Mouse (Mus musculus) hematopoietic stem cell, adult 5-6 weeks (primary cell): ENCODE results near the gene Slc23a3. TPM values are rescaled to one million over a fixed set of nuclear protein-coding genes. Genes with fewer than 3 reads are reported as not detected.

Experiments
- ATAC-seq, 2 experiments: fragments of 125-278 bp in 1 of 2; replicated peaks in 1 of 2; 2 replicates each; pipeline ENCODE4 v1.8.0; 2016 to 2017; ENCODE audit warnings: inconsistent platforms in 2 of 2, mild to moderate bottlenecking in 2 of 2, moderate number of reproducible peaks in 2 of 2, low read depth in 1 of 2, moderate TSS enrichment in 1 of 2; ENCODE audit not compliant: low FRiP score in 2 of 2, poor library complexity in 2 of 2, severe bottlenecking in 2 of 2, insufficient read depth in 1 of 2, low TSS enrichment in 1 of 2
- total RNA-seq: library from RNA; stranded (forward); fragments of 172-1452, 232-1000 nt; gene quantifications from 2 replicates; pipeline ENCODE4 v1.2.3, GENCODE M21; 2017

Gene Slc23a3
- total RNA-seq, 1 experiment from 2014 or later: not detected

DNA sequence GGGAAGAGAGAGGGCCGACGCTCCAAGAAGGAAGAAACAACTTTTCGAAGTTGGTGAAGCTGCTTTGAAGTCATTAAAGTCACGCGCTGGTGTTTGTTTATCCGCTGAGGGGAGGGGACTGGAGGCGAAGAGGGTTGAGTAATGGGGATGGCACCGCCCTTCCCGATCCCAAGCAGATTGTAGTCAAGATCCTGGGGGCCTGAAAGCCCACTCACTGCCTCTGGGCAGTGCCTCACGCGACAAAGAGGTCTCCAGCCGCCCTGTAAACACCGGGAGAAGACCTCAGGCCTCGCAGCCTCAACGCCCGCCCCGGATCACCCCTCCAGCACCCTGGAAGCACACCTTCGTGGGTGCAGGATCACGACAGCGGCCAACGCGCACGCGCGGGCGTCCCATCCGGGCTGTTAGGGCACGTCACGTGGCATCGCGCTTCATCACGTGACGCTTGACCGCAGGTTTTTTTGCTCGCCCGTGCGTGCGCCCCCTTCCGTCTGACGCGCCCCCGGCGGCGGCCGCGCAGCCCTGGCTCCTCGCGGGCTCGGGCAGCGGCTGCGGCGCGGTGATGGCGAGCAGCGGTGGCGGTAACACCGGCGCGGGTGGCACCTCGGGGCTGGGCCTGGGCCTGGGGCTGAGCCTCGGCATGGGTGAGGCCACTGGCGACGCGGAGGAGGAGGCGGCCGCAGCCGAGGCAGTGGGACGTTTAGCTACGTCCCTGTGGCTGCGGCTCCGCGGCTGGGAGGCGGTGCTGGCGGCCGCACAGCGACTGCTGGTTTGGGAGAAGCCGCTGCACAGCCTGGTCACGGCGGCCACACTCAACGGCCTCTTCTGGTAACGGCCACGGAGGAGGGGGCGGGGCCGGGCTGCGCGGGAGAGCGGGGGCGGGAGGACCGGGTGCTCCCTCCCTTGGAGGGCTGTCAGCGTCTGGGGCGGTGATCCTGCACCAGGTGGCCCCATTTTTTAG is 8.9 kb upstream of the Slc23a3 start, which contains the start of the genes Cnppd1 and Retreg2:
Cnppd1 (minus strand) TSS at position 411 of the 961 bp plus-strand sequence.
Retreg2 (plus strand) TSS at position 478 of the 961 bp plus-strand sequence.
- peak; percentile 63 to 68 for ATAC-seq

DNA sequence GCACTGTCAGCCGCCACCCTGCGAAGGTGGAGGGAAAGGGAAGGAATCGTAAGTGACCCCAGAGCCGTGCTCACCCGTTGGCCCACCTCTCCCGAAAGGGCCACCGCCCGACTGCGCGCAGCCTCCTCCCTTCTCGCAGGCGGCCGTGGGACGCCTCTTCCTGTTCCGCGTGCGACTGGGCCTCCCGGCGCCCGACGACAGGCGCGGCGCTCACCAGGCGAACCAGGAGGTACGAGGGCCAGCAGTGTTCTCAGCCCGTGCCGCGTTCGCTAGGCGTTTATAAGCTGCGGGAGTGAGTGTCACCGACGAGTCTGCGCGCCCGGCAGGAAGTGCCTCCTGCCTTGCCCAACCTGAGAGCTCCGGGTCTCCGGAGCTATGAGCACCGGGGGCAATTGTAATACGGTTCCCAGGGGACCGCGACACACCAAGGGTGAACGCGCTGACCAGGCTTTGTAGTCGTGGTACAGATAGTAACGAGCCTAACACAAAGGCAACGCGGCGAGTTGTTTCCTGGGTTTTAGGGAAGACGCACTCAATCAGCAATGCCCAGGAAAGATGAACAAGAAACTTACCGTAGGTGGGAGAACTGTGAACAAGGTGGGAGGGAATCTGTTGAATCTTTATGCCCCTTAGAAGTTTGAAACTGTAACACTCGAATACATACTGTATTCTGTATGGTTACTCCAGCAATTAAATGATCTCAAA is 7.9 kb upstream of the Slc23a3 start:
- peak; percentile 66 to 70 for ATAC-seq

DNA sequence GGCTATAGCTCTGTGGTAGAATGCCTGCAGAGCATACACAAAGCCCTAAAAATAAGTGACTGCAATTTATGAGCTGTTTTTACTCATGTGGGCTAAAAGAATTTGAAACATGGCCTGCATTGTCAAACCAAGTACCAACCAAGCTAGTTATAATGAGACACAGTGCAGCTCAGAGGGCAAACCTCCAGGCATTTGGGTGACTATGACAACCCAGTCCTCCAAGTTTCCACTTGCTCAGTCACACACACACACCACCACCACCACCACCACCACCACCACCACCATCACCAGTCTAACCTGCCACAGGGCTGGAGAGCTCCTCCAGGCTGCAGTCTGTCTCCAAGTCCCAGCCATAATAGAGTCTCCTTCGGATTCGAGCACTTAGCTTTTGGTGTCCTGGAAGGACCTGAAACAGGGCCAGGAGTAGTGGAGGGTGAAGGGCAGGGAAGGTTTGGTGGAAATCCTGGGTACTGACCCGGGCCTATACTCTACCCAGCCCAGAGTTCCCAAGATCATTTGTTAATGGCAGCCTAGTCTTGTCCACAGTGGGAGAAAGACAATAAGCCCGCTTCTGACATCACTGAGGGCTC is 7.0 kb upstream of the Slc23a3 start:
- no peak for ATAC-seq

DNA sequence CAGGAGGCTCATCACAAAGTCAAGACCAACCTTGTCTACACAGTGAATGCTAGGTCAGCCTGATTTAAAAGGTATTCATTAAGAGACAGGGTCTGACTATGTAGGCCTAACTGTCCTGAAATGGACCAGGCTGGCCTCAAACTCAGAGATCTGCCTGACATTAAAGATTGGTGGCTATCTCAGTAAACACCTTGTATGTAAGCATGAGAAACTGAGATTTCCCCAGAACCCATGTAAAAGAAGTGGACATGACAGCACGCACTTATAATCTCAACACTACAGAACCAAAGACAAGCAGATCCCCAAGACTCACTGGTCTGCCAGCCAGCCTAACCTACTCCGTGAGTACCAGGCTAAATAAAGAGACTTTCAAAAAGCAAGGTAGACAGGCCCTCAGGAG is 4.8 kb upstream of the Slc23a3 start:
- ATAC-seq: no peak

DNA sequence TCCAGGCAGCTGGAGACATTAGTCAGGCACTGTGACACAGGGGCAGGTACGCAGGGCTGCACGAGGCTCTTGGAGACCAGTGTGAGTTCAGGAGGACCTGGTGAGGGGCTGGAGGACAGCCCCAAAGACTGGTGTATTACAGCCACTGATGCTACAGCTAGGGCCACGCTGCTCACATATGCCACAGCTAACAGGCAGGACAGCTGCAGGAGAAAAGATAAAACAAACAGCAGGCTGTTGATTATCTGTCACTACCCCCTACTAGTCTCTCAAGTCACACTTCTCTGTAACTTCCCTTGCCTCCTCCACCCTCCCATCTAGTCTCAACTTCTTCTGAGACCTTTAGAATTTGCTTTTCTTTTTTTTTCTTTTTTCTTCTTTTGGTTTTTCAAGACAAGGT is 3.0 kb upstream of the Slc23a3 start:
- ATAC-seq: no peak

DNA sequence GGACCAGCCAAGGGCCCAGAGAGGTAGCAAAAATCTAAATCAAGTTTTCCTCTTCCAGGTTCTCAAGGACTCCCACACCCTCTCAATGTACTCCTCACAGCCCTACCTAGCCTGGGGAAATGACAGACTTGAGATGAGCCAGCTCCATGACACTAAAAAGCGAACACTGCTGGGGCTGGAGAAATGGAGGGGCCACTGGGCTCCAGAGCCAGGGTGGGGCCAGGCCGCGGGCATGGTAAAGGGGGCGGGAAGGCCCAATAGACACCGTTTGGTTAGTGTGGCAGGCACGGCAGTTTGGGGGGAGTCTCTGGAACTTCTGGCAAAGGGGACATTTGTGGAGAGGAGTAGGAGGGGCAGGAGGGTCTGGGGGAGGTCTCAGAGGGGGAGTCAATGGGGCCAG is 2.6 kb upstream of the Slc23a3 start:
- ATAC-seq: no peak

DNA sequence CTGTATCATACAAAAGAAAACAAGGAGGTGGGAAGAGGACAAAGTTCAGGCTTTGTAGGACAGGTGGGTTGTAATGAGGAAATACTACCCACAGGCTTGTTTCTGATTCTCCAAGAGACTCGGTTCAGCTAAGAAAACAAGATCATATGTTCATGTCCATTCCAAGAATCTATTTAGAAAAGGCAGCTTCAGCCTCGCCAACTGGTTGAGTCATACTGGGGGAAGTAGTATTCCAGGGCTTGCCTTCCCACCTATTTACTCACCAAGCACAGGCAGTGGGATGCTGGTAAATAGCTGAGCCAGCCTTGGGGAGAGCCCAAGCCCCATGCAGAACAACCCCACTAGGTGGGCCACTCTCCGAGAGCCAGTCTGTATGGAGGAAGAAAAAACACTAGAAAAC is 5.0 kb downstream of the Slc23a3 start:
- no peak for ATAC-seq

DNA sequence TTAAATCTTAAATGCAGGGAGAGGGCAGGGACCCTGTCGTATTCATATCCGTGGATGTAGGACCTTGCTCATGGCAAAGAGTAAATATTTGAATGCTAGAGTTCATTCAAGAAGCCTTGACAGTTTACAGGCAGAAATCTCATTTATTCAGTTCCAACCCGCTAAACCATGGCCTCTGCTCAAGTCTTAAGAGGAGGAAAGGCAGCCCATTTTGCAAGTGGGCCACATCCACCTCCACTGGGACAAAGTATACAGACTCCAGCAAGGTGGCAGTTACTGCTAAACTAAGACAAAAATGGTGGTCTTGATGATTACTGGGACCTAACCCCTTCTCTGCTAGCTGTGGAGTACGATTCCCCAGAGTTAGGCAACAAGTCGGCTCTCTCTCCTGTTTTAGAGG is 8.3 kb downstream of the Slc23a3 start:
- ATAC-seq: peak in 1 of 2 experiments; percentile 0; a peak in 1 of 4 replicates

DNA sequence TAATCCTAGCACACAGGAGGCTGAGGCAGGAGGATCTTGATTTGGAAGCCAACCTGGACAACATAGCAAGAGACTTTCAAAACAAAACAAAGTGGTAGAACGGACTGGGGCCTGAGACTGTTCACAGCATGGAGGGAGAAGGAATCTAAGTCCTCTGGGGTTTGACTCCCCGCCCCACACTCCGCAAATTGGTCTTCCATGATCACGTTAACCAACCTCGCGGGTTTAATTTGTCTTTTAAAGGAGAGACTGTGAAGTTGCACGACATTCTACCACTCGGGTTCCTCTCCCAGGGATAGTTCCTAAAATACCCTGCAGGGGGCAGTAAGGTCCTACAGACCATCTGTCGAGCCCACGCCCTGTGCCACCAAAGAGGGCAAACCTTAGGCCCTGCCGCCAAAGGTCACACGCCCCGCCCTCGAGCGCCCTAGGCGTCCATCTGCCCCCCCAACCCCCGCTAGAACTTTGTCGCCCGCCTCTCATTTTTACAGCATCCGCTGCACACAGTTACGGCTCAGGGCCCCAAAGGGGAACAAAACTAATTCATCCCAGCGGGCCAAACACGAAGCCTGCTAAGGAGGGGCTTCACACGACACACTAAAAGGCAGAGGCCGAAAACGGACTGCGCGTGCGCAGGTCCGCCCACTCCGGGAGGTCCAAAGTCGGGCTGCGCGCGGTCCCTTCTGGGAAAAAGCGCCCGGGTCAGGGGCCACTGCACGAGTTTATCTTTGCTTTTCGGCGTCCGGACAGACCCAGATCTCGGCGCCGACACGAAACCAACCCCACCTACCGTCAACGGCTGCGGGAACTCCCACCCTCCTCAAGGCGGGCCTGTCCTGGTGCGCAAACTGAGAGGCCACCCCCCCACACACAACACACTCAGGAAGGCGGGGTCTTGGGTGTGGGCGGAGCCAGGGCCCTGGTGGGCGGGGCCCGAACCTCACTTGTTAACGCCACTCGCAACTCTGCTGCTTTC is 9.1 kb downstream of the Slc23a3 start, which contains the start of gene Nhej1:
Nhej1 (minus strand) TSS at position 855 of the 976 bp plus-strand sequence.
- ATAC-seq: peak; percentile 92

DNA sequence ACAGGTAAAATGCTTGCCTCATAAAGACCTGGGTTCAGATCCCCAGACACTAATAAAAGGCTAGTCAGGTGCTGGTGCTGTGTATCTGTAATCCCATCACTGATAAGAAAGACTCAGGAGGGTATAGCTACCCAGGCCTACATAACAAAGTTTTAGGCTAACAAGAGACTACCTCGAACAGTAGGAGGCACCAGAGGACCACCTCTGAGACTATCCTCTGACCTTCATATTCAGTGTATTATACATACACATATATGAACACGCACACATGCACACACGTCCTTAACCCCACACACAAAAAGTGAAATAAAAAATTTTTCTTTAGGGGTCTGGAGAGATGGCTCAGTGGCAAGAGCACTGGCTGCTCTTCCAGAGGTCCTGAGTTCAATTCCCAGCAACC is 11.5 kb downstream of the Slc23a3 start:
- ATAC-seq: no peak

Other genes with a start within 250 kb of the Slc23a3 start
- not detected in 2 replicates for gene Fev, start 248.5 kb downstream of the Slc23a3 start, total RNA-seq
- gene Cryba2, start 240.7 kb downstream of the Slc23a3 start, total RNA-seq: not detected in 2 replicates
- gene Cfap65, start 198.3 kb downstream of the Slc23a3 start, total RNA-seq: not detected in 2 replicates
- not detected in 2 replicates for gene Ihh, start 182.2 kb downstream of the Slc23a3 start, total RNA-seq
- 6.5 and 11.6 TPM in 2 replicates for gene Nhej1, start 8.7 kb downstream of the Slc23a3 start, total RNA-seq
- gene Cnppd1, start 8.8 kb upstream of the Slc23a3 start, total RNA-seq: 37.5 and 44.3 TPM in 2 replicates
- 43.2 and 60.9 TPM in 2 replicates for gene Retreg2, start 8.9 kb upstream of the Slc23a3 start, total RNA-seq
- gene Zfand2b, start 34.8 kb upstream of the Slc23a3 start, total RNA-seq: 38.0 and 43.7 TPM in 2 replicates
- gene Abcb6, start 46.5 kb upstream of the Slc23a3 start, total RNA-seq: 3.4 and 6.2 TPM in 2 replicates
- 33.5 and 34.6 TPM in 2 replicates for gene Ankzf1, start 58.3 kb upstream of the Slc23a3 start, total RNA-seq
- gene Atg9a, start 58.3 kb upstream of the Slc23a3 start, total RNA-seq: 7.5 and 11.1 TPM in 2 replicates
- gene Glb1l, start 76.9 kb upstream of the Slc23a3 start, total RNA-seq: 13.3 and 23.6 TPM in 2 replicates
- gene Stk16, start 76.9 kb upstream of the Slc23a3 start, total RNA-seq: 79.1 and 86.0 TPM in 2 replicates
- gene Tuba4a, start 86.0 kb upstream of the Slc23a3 start, total RNA-seq: 133 and 166 TPM in 2 replicates
- 2.6 TPM in 1 of 2 replicates, not detected in the other for gene A630095N17Rik, start 98.2 kb upstream of the Slc23a3 start, total RNA-seq
- gene Dnajb2, start 102.5 kb upstream of the Slc23a3 start, total RNA-seq: 12.5 and 15.4 TPM in 2 replicates
- gene Ptprn, start 130.6 kb upstream of the Slc23a3 start, total RNA-seq: not detected in 2 replicates
- gene Resp18, start 144.5 kb upstream of the Slc23a3 start, total RNA-seq: not detected in 2 replicates
- 39.8 and 43.1 TPM in 2 replicates for gene Dnpep, start 184.1 kb upstream of the Slc23a3 start, total RNA-seq
- not detected in 2 replicates for gene Des, start 226.4 kb upstream of the Slc23a3 start, total RNA-seq
- 2.4 and 3.9 TPM in 2 replicates for gene Speg, start 241.4 kb upstream of the Slc23a3 start, total RNA-seq